Mouse (Mus musculus): Measurements from ENCODE around the gene Wdr63. TPM values are rescaled to one million over a fixed set of nuclear protein-coding genes. Genes with fewer than 3 reads are reported as not detected.

The Wdr63 gene
- polyA plus RNA-seq (2017; shearing (Covaris generic)), result not detected

DNA sequence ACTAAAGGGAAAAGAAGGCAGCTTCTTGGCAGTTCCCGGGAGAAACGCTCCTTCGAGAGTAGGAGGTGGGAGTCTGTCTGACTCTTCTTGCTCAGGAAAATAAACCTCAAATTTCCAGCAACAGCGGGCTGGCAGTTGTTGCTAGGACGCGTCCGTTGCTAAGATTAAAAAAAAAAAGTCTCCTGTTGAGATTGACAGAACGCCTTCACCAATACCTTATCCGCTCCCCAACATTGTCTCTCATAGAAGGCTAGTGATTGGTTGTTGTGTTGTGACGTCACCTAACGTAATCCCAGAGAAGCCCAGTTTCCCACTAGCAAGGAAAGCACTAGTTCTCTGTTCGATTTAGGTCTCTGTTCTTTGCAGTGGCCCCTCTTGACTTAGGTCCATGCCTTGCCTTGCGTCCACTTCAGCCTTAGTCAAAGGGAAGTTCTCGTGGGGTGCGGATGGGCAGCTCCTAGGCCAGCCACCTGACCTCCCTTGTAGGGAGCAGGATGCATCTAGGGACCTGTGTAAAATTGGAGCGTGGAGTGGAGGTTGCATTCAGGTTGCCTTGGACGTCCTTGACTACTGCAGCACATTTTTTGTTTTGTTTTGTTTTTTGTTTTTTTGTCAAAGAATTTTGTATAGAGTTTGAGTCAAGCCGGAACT is at the start of gene Wdr63:
Gene Wdr63, minus strand, starts transcription at position 210 of the 651 bp plus-strand sequence.

DNA sequence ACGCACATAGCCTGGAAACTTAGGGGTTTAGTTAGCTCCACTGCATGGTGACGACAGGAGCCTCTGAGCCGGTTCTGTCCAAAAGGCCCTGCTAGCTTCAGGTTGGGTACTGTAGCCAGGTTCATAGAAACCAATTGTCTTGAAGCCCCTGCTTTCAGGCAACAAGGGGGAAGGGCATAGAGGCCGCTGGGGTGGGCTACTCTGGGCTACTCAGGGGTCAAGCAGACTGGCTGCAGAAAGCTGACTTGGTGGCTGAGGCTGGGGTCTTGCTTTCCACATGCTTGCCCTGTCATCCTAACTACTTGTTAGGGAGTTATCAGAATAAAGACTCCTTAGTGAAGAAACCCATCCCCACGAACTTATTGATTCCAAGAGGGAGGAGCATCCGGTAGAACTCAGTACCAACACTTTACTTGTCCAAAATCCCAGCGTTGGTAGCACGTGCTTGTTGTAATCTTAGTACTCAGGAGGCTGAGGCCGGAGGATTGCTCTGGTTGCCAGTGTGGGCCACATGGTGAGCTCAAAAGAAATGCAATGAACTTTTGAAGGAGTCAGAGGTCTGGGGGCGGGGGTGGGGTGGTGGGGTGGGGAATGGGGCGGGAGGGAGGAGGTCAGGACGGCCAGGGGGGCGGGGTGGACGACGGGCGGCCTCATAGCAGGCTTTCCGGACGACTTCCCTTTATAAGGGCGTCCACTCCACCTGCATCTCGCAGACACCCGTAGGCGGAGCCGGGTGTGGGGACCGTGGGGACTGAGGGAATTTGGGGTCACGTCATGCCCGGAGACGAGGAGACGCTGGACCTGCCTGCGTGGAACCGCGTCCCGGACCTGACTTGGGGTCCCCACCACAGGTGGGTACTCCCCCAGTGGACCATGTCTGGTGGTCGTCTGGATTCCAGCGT is 41.5 kb upstream of the Wdr63 start, which contains the start of gene Mcoln2:
Gene Mcoln2, plus strand, starts transcription at position 678 of the 902 bp plus-strand sequence.

DNA sequence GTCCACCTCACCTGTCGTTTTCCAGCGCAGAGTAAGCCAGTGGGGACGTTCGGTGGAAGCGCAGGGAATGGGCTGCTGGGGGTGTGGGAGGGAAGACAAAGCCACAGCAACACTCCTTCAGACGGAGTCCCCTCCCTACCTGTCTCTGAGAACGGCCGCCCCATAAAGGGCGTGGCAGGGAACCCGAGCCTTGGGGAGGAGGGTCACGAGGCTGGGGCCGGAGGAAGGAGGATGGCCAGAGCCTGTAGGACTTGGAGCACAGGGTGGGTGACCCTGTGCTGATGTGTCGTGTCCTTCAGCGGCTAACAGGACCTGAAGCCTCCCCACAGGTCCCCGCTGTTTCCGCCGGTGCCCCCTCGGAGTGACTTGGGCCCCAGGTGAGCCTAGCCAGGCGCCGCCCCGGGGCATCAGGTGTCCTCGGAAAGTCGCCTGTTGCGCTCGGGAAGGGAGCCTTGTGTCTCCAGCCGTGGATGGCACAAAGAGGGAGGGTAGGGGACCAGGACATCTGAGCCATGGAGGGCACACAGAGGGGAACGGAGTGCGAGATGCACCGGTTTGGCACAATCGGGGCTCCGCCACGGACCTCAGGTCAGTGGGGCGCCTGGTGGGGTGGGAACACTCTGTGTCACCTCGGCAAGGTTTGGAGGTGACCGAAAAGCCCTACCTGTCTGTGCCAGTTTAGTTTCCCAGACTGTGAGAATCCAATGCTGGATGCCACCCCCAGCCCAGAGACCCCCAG is 9.5 kb upstream of the Wdr63 start, which contains the start of gene Mcoln3:
Gene Mcoln3, plus strand, starts transcription at position 193 of the 739 bp plus-strand sequence.

Other genes starting within 250 kb of the Wdr63 start
- 205 TPM for gene Bcl10, start 185.3 kb downstream of the Wdr63 start, polyA plus RNA-seq (2017; shearing (Covaris generic))
- 78.5 TPM for gene 2410004B18Rik, start 170.1 kb downstream of the Wdr63 start, polyA plus RNA-seq (2017; shearing (Covaris generic))
- 0.52 TPM for gene Syde2, start 120.3 kb downstream of the Wdr63 start, polyA plus RNA-seq (2017; shearing (Covaris generic))
- gene Mcoln3, start 9.3 kb upstream of the Wdr63 start, polyA plus RNA-seq (2017; shearing (Covaris generic)), result 2.4 TPM
- gene Mcoln2, start 41.7 kb upstream of the Wdr63 start, polyA plus RNA-seq (2017; shearing (Covaris generic)), result 20.6 TPM
- not detected for gene Lpar3, start 112.8 kb upstream of the Wdr63 start, polyA plus RNA-seq (2017; shearing (Covaris generic))

All from effector memory CD4-positive, alpha-beta T cell, adult 7 months (primary cell).